Mouse (Mus musculus) urinary bladder, postnatal 25 days (tissue): ENCODE results near the gene AC124502.3.
A peak's percentile ranks its signal among the peaks of the same experiment; 100 is the strongest.
"Not testable (repeated sequence)": the region's sequence is repeated elsewhere in the genome, so short reads cannot be mapped to it uniquely, and the experiment has no call there.

Experiments
- DNase-seq: peaks from one replicate; pipeline ENCODE4 v3.0.0; 2022; ENCODE audit warnings: low spot score

The AC124502.3 gene

GRCm38 (mm10) chr19:5038709-5039156 lies at the start of gene AC124502.3, which contains the start of gene B4gat1:
Gene AC124502.3 (plus strand): TSS chr19:5038891.
Gene B4gat1 (plus strand): TSS chr19:5038826.
- peak; percentile 80 for DNase-seq

- peak; percentile 98 for DNase-seq
Observed at GRCm38 (mm10) chr19:4989013-4989412, 49.7 kb upstream of the AC124502.3 start.

GRCm38 (mm10) chr19:4989434-4990255 lies 49.0 kb upstream of the AC124502.3 start:
- no peak for DNase-seq

DNA sequence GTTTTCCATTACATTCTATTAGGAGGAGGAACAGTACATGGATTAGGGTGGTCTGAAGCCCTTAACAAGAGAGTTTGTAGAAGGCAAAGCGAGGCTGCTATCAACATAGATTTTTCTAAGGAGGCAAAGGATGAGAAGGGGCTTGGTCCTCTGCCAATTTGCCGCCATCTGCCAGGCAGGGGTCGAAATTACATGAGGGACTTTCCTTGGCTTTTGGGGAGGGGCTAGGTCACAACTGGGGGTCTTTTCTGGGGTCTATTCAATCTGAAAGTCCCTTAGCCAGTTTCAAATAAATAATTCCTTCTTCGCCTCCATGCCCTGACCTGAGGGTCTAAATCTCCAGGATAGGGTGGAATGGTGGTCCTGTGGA lies 48.5 kb upstream of the AC124502.3 start, which contains the start of gene Npas4:
TSS of gene Npas4 (minus strand) at position 61 of the 370 bp plus-strand sequence.
- no peak for DNase-seq

- no peak for DNase-seq
Observed at GRCm38 (mm10) chr19:4990716-4991115, 48.0 kb upstream of the AC124502.3 start.

DNA sequence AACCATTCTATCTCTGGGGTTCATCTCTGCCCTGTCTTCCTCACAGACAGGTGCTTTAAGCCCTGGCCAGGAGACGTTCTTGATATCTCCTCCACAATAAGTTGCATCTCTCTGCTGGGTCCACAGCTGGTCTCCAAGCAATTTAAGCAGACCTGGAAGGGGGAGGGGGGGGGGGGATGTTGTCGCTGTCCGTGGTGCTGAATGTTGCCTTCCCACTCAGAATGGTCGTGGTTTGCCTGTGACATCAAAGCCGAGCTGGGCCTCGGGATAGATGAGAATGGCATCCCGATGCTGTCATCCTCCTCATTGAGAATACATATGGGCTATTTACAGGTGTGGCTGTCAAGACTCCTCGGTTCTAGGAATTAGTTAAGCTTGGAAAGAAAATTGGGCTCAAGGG lies 46.3 kb upstream of the AC124502.3 start:
- no peak for DNase-seq

DNA sequence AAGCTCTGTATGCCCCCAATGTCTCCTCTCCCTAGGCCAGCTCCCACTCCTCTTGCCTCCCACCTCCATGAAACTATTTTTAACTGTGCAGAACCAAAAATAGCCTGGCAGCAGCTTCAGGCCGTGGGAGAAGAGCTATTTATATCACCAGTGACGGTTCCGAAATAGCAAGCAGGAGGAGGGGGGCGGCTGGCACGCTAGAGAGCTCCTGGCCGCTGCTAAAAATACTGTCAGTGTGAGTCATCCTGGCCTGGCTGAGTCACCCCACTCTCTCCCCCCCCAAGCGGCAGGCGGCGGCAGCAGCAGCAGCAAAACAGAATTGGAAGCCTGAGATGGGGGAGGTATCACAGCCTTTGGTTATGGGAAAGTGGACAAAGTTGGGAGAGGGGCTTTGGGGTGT lies 45.8 kb upstream of the AC124502.3 start:
- peak; percentile 55 for DNase-seq

DNA sequence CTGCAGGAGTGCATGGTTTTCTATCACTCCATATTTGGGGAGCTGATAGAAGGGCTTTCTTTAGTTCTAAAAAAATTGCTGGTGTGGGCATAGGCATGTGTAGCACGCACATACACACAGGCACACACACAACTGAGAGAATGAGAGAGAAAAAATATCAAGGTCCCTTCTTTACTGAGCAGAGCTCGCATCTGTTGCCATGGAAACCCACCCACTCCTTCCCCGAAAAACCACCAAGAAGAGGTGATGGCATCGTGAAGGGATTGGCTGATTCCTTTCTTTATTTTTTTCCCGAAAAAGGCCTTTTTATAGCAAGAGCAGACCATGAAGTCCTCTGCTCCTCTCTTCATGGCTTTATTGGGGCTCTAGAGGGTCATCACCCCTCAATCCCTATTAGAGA lies 44.6 kb upstream of the AC124502.3 start:
- no peak for DNase-seq

- no peak for DNase-seq
Observed at GRCm38 (mm10) chr19:4999445-5000140, 39.1 kb upstream of the AC124502.3 start.

GRCm38 (mm10) chr19:5001666-5002406 lies 36.9 kb upstream of the AC124502.3 start:
- peak; percentile 70 for DNase-seq

GRCm38 (mm10) chr19:5003644-5004043 lies 35.0 kb upstream of the AC124502.3 start:
- DNase-seq = not testable (repeated sequence)

DNA sequence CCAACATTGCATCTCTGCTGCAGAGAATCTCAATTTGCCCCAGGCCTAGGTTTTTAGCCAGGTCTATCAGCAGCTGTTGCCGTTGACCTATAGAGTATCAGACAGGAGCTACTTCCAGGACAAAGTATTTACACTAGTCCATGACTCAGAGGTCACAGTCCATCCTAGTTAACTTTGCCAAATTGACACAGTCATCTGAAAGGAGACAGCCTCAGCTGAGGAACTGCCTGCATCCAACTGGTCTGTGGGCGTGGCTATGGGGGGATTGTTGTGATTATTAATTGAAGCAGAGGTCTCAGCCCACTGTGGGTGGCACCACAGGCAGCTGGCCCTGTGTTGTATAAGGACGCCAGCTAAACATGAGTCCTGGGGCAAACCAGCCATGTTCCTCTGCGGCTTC lies 33.8 kb upstream of the AC124502.3 start:
- no peak for DNase-seq

GRCm38 (mm10) chr19:5013138-5013537 lies 25.6 kb upstream of the AC124502.3 start:
- DNase-seq = no peak

GRCm38 (mm10) chr19:5014961-5015398 lies 23.7 kb upstream of the AC124502.3 start:
- DNase-seq = no peak

GRCm38 (mm10) chr19:5016221-5016742 lies 22.4 kb upstream of the AC124502.3 start:
- peak; percentile 41 for DNase-seq

DNA sequence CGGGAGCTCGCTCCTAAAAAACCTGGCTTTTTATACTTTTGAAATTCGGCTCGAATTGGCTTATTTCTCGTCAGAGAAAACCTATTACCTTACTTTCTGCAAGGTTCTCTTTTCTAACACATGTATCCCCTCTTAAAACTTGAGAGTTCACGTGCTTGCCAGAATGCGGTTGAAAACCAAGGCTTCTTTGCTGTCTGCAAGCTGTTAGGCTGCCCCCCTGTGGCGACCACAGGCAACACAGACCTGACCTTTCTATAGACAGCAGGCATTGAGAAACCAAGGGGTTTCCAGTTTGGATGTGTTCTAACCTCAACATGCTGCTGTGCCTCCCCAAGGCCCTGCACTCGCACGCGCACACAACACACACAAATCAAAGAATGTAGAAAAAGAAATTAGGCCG lies 21.9 kb upstream of the AC124502.3 start:
- DNase-seq = peak; percentile 63

- DNase-seq = no peak
Observed at GRCm38 (mm10) chr19:5017611-5018010, 21.1 kb upstream of the AC124502.3 start.

DNA sequence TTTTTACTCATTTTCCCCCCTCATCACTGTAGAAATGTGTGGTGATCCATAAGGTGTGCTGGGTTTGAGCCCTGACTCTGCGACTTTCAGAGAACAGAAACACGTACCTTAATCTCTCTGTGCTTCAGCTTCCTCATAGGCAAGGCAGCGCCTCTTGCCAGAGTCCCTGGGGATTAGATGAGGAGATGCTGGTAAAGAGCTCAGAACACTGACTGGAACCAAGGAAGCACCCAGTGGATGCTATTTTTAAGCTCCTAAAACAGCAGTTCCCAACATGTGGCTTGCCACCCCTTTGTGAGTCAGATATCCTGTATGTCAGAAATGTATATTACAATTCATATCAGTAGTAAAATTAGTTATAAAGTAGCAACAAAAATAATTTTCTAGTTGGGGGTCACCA lies 20.5 kb upstream of the AC124502.3 start:
- DNase-seq = no peak

GRCm38 (mm10) chr19:5021416-5021815 lies 17.3 kb upstream of the AC124502.3 start:
- no peak for DNase-seq

- peak; percentile 86 for DNase-seq
Observed at GRCm38 (mm10) chr19:5023621-5024479, 14.8 kb upstream of the AC124502.3 start, which contains the start of gene Slc29a2. Gene Slc29a2 (plus strand): TSS chr19:5023860.

DNA sequence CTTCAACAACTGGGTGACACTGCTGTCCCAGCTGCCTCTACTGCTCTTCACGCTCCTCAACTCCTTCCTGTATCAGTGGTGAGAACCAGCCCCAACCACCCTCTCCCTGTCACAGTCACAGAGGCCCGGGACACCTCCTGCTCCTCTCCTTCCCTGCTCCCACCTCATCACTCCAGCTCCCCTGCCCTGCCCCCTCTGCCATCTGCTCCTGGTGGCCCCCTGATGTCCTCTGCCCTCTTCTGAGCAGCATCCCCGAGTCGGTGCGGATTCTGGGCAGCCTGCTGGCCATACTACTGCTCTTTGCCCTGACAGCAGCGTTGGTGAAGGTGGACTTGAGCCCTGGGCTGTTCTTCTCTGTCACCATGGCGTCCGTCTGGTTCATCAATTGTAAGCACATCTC lies 12.6 kb upstream of the AC124502.3 start:
- DNase-seq = no peak
